Mouse (Mus musculus) spleen, adult 18-20 months (tissue): ENCODE results near the gene Nemf.
A peak's percentile ranks its signal among the peaks of the same experiment; 100 is the strongest.
"Not testable (repeated sequence)": the region's sequence is repeated elsewhere in the genome, so short reads cannot be mapped to it uniquely, and the experiment has no call there.

ENCODE experiments used
- DNase-seq, 2 experiments: peaks; one replicate each; pipeline ENCODE4 v3.0.0; 2022; ENCODE audit warnings: mixed read lengths in 2 of 2

Gene Nemf

GRCm38 (mm10) chr12:69371854-69372671 is 15.1 kb upstream of the Nemf start, which contains the start of the genes Arf6 and Gm9887:
TSS of gene Arf6 (plus strand) at chr12:69372150.
TSS of gene Gm9887 (minus strand) at chr12:69372458.
- DNase-seq: peak; percentile 98

GRCm38 (mm10) chr12:69371421-69371853 is 14.5 kb upstream of the Nemf start:
- DNase-seq: peak; percentile 70 to 76

DNA sequence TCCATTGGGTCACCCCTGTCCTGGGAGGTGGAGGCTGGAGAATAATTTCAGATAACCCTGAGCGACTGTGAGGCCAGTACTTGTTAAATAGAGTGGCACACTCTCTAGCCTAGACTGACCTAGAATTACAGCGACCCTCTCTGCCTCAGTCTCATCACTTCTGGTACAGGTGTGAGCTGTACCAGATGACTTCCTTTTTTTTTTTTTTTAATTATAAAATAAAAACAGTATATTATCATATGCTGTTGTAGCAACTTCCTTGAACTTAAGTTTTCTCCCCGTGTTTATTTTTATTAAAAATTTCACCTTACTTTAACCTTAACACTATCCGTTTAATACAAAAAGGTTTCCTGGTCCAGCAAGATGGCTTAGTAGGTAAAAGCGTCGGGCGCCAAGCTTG is 14.0 kb upstream of the Nemf start:
- DNase-seq: no peak

- no peak for DNase-seq
Observed at GRCm38 (mm10) chr12:69367557-69367956, 10.6 kb upstream of the Nemf start.

DNA sequence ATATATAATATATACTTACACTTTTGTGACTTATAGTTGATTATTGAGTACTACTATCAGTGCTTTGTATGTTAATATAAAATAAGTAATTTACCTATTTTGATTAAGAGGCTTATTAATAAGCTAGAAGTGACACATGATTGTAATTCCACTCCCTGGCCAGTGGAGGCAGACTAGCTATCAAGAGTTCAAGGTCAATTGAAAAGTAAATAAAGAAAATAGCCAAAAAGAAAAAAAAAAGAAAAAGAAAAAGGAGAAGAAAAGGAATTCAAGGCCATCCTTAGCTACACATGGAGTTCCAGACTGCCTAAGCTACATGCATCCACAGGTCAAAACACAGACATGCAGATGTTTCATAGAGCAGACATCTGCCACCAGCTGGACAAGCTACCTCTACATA is 9.5 kb upstream of the Nemf start:
- peak in 1 of 2 experiments; percentile 35 for DNase-seq

DNA sequence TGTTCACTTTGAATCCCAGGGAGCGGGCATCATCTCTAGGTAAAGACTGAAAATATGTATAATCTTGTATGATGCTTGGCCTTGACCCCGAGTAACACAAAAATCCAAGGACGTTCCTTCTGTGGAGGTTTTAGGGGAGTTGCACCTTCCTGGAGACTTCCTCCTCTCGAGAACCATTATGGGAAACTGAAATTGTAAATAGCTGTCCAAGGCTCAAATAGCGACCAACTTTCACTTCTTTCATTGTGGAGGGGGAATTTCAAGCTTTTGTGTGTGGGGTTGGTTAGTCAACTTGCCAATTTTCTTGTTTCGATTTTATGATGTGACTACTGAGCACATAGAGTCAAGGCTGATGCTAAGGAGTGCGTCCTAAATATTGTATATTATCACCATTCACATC is 8.8 kb upstream of the Nemf start:
- no peak for DNase-seq

- peak; percentile 72 to 86 for DNase-seq
Observed at GRCm38 (mm10) chr12:69363899-69364762, 7.2 kb upstream of the Nemf start.

DNA sequence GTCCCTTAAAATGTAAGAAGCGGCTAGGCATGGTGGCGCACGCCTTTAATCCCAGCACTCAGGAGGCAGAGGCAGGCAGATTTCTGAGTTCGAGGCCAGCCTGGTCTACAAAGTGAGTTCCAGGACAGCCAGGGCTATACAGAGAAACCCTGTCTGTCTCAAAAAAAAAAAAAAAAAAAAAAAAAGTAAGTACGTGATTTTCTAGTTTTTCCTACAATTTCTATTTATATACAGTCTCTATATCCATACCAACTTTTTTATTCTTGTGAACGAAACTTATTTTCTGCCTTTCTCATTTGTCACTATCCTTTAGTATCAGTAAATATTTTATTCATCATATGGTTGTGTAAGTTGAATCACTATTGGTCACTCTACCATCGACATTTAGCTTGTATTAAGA is 6.1 kb upstream of the Nemf start:
- not testable (repeated sequence) for DNase-seq

- DNase-seq: no peak
Observed at GRCm38 (mm10) chr12:69362388-69362787, 5.4 kb upstream of the Nemf start.

GRCm38 (mm10) chr12:69361919-69362318 is 5.0 kb upstream of the Nemf start:
- no peak for DNase-seq

DNA sequence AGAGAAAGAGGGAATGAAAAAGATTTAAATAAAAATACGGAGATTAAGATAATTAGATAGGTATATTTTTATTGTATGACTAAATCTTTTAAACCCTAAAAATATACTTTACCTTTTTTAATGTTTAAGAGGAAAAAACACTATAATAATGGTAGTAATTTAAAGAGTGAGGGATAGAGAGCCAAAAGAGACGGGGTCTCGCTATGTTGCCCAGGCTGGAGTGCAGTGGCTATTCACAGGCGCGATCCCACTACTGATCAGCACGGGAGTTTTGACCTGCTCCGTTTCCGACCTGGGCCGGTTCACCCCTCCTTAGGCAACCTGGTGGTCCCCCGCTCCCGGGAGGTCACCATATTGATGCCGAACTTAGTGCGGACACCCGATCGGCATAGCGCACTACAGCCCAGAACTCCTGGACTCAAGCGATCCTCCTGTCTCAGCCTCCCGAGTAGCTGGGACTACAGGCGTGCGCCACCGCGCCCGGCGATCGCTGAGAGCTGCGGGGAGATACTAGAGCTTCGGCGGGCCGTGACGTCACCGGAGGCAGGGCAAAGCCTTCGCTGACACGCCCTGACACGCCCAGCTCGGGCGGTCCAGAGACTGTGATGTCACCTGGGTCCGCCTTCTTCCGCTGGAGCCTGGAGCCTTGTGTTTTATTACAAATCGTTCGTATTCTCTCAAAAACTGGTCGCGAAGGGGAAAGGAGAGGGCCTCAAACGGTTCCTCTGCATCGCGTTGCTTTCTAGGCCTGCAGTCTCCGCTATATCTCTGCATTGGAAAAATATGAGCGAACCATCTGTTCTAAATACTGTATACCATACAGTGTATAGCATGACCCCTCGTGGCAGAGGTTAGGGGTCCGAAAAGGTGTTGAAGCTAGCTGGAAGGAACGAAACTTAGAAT is 4.3 kb upstream of the Nemf start:
- peak; percentile 99 for DNase-seq

GRCm38 (mm10) chr12:69360655-69360996 is 3.7 kb upstream of the Nemf start:
- no peak for DNase-seq

GRCm38 (mm10) chr12:69357300-69357646 is 308 bp upstream of the Nemf start:
- no peak for DNase-seq

DNA sequence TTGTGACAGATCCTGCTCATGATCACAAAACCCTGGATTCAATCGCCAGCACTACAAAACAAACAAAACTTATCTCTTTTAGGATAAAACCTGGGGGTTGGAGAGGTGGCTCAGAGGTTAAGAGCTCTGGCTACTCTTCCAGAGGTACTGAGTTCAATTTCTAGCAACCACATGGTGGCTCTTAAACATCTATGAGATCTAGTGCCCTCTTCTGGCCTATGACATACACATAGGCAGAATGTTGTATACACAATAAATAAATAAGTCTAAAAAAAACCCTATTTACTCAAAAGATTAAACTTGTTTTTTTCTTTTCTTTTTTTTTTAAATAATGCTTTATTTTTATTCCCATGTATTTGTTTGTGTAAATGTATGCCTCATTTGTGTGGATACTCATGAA is 5.3 kb downstream of the Nemf start:
- DNase-seq: no peak

- DNase-seq: no peak
Observed at GRCm38 (mm10) chr12:69349928-69350327, 7.0 kb downstream of the Nemf start.

DNA sequence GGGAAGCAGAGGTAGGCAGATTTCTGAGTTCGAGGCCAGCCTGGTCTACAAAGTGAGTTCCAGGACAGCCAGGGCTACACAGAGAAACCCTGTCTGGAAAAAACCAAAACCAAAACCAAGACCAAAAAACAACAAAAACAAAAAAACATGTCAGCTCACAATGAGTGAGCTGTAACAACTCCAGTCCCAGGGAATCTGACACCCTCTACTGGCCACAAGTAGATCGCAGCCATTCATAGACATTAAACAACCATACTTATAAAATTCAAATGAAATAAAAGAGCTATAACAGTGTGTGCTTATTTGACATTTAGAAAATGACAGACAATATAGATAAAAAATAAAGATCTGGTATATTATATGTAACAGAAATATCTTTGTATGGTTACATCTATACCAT is 23.4 kb downstream of the Nemf start:
- peak in 1 of 2 experiments; percentile 31 for DNase-seq

DNA sequence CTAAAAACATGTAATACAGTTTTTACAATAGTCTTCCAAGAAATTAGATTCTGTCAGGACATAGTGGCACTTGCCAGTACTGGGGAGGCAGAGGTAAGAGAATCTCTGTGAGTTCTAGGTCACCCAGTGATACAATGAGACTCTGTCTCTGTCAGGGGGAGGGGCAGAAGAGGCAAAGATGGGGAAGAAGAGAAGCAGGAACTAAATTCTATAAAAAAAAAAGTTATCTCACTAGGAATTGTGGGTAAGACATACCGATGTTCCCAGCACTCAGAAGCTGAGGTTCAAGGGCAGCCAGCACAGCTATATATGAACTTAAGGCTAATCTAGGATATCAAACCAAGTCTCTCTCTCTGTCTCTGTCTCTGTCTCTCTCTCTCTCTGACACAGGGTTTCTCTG is 24.8 kb downstream of the Nemf start:
- no peak for DNase-seq

GRCm38 (mm10) chr12:69331187-69331586 is 25.8 kb downstream of the Nemf start:
- no peak for DNase-seq

GRCm38 (mm10) chr12:69318431-69318830 is 38.5 kb downstream of the Nemf start:
- DNase-seq: no peak

- DNase-seq: no peak
Observed at GRCm38 (mm10) chr12:69309659-69310058, 47.3 kb downstream of the Nemf start.

GRCm38 (mm10) chr12:69306333-69306732 is 50.6 kb downstream of the Nemf start:
- DNase-seq: no peak

DNA sequence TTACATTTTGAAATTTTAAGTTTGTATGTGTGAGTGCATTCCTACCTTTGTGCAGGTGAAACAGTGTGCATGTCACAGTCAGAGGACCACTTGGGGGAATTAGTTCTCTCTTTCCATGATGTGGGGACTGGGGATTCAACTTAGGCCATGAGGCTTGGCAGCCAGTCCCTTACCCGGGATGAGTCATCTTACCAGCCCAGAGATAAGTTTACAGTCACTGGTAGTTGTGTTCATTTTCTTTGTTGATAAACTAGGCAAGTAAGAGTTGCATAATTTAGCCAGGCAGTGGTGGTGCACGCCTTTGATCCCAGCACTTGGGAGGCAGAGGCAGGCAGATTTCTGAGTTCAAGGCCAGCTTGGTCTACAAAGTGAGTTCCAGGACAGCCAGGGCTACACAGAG is 52.9 kb downstream of the Nemf start:
- DNase-seq: no peak

- DNase-seq: no peak
Observed at GRCm38 (mm10) chr12:69302171-69302570, 54.8 kb downstream of the Nemf start.
